28 mouse cellular contexts compared by ENCODE assay signal in genomic region chr1:165151216-165151615, GRCm38 (mm10). TPM values are rescaled to one million over a fixed set of nuclear protein-coding genes. Genes with fewer than 3 reads are reported as not detected.
A peak's percentile ranks its signal among the peaks of the same experiment; 100 is the strongest.
DNase-seq lines count a peak whose midpoint lies in the region; ATAC-seq lines count a peak whose summit lies in the region.
"Had no signal": no experiment of that assay in that cellular context is flagged by ENCODE, and none has a peak within 500 bp of the region (broad histone marks: within the 10 kb centered on the region; RNA-seq: fewer than 3 reads in every experiment).

No protein-coding gene starts in this region.

- no peak overlapping the region for H3K9ac ChIP-seq in heart, embryonic 15.5 days
- H3K9ac ChIP-seq: embryonic facial prominence, embryonic 15.5 days; hindbrain, embryonic 15.5 days; kidney, embryonic 15.5 days; liver, embryonic 15.5 days; midbrain, embryonic 12.5 days; neural tube, embryonic 13.5 days had no signal

- intact Hi-C loops in gastrocnemius, postnatal 14 days (cut with DNase I; ENCODE audit: low total_unique reads), result no loop called here

- no peaks in the 10 kb centered on the region for H3K27me3 ChIP-seq in heart, embryonic 15.5 days
- H3K27me3 ChIP-seq: embryonic facial prominence, embryonic 15.5 days; hindbrain, embryonic 15.5 days; kidney, embryonic 15.5 days; liver, embryonic 15.5 days; midbrain, embryonic 12.5 days; neural tube, embryonic 13.5 days had no signal

- ATAC-seq in heart, embryonic 15.5 days (replicated peaks; ENCODE audit: insufficient number of reproducible peaks, insufficient read depth, low FRiP score, low read depth), result peak; percentile 50; the same call in 1 of the 2 replicates
- ATAC-seq: intestine, postnatal 0 days had no signal

- H3K4me3 ChIP-seq in heart, embryonic 15.5 days, result no peak overlapping the region
- H3K4me3 ChIP-seq: embryonic facial prominence, embryonic 15.5 days; gastrocnemius, adult 2 months; hindbrain, embryonic 15.5 days; kidney, embryonic 15.5 days; liver, embryonic 15.5 days; midbrain, embryonic 12.5 days; neural tube, embryonic 13.5 days had no signal

- WGBS in heart, embryonic 15.5 days, result 43% methylated on average over 8 of the region's 8 CpGs

- H3K9me3 ChIP-seq in heart, embryonic 15.5 days (replicated peaks), result no peaks in the 10 kb centered on the region
- H3K9me3 ChIP-seq: embryonic facial prominence, embryonic 15.5 days; hindbrain, embryonic 15.5 days; kidney, embryonic 15.5 days; liver, embryonic 15.5 days; midbrain, embryonic 12.5 days; neural tube, embryonic 13.5 days had no signal

- DNase-seq in heart, adult 9 months (ENCODE audit: low spot score in 2 of 2), result no peak
- DNase-seq in T-cell, adult 2 months (ENCODE audit: low spot score), result peak; percentile 28
- DNase-seq in thymus, adult 18-20 months, result peak; percentile 33 to 52
- DNase-seq in thymus, postnatal 4 days, result peak; percentile 66
- no peak for DNase-seq in layer of hippocampus, postnatal 36 days
- no peak for DNase-seq in gastrocnemius, postnatal 14 days
- DNase-seq: adrenal gland, postnatal 25 days; cerebellum, adult 11 months; embryo, embryonic 11 days; gastrocnemius, adult 2 months; heart, adult 18-20 months; heart, postnatal 4 days had no signal

- H3K27ac ChIP-seq in heart, embryonic 15.5 days, result no peak overlapping the region
- H3K27ac ChIP-seq: embryonic facial prominence, embryonic 15.5 days; gastrocnemius, adult 2 months; hindbrain, embryonic 15.5 days; kidney, embryonic 15.5 days; liver, embryonic 15.5 days; macrophage; midbrain, embryonic 12.5 days; neural tube, embryonic 13.5 days had no signal

- H3K4me2 ChIP-seq in heart, embryonic 15.5 days, result no peak overlapping the region
- H3K4me2 ChIP-seq: embryonic facial prominence, embryonic 15.5 days; hindbrain, embryonic 15.5 days; kidney, embryonic 15.5 days; liver, embryonic 15.5 days; midbrain, embryonic 12.5 days; neural tube, embryonic 13.5 days had no signal

- no peaks in the 10 kb centered on the region for H3K36me3 ChIP-seq in heart, embryonic 15.5 days
- H3K36me3 ChIP-seq: embryonic facial prominence, embryonic 15.5 days; hindbrain, embryonic 15.5 days; kidney, embryonic 15.5 days; liver, embryonic 15.5 days; midbrain, embryonic 12.5 days; neural tube, embryonic 13.5 days had no signal

- no peaks in the 10 kb centered on the region; the same call in 1 of the 2 replicates for H3K4me1 ChIP-seq in heart, embryonic 15.5 days (replicated peaks)
- H3K4me1 ChIP-seq: embryonic facial prominence, embryonic 15.5 days; hindbrain, embryonic 15.5 days; kidney, embryonic 15.5 days; liver, embryonic 15.5 days; midbrain, embryonic 12.5 days; neural tube, embryonic 13.5 days had no signal

RNA-seq across cellular contexts. Expression of gene Tbx19, which starts 9.4 kb away (rescaled TPM):
- polyA plus RNA-seq in heart, embryonic 15.5 days (2015; fragmentation: Nextera tagmentation; extraction: Ambion mirVana), result 0.19 TPM in 1 of 2 replicates, not detected in the other
- not detected for total RNA-seq in layer of hippocampus, postnatal 36 days (2021)
- total RNA-seq in gastrocnemius, postnatal 14 days (2021), result not detected
- total RNA-seq: ES-E14; gastrocnemius, adult 2 months; heart, adult 18-20 months; heart, postnatal 4 days; layer of hippocampus, postnatal 10 days had no signal
- polyA plus RNA-seq: C2C12; embryonic facial prominence, embryonic 15.5 days; hindbrain, embryonic 15.5 days; intestine, postnatal 0 days; large intestine, adult 2 months; limb, embryonic 14.5 days; liver, embryonic 15.5 days; macrophage; midbrain, embryonic 12.5 days; neural tube, embryonic 13.5 days; stomach, embryonic 14.5 days; urinary bladder, adult 2 months had no signal

RNA-seq across cellular contexts. Expression of gene Sft2d2, which starts 43.0 kb away (rescaled TPM):
- 17.3 and 20.6 TPM in 2 replicates for polyA plus RNA-seq in heart, embryonic 15.5 days (2015; fragmentation: Nextera tagmentation; extraction: Ambion mirVana)
- 10 to 100 TPM; 10.7 to 12.2 TPM for total RNA-seq in layer of hippocampus, postnatal 36 days (2021)
- 10 to 100 TPM in 1 of 2 experiments, 1 to 10 TPM in 1; 8.9 to 10.5 TPM for total RNA-seq in gastrocnemius, postnatal 14 days (2021)

Comparison
In these comparisons a context has a peak if more than half of its experiments do, and no peak if none do; other contexts are left out.
1. DNase-seq: peak in T-cell, adult 2 months (single experiment), thymus, adult 18-20 months (2 of 2) and thymus, postnatal 4 days (single experiment); none in heart, adult 9 months (0 of 2), layer of hippocampus, postnatal 36 days (0 of 2) and gastrocnemius, postnatal 14 days (single experiment).